Mouse (Mus musculus): Measurements from ENCODE around the gene Gm9844. TPM values are rescaled to one million over a fixed set of nuclear protein-coding genes. Genes with fewer than 3 reads are reported as not detected.
"Not testable (repeated sequence)": the region's sequence is repeated elsewhere in the genome, so short reads cannot be mapped to it uniquely, and the experiment has no call there.

Gene Gm9844
- polyA plus RNA-seq, 1 experiment from 2014 or later, result 25.5 TPM

GRCm38 (mm10) chr7:24841009-24841408 lies 21.0 kb upstream of the Gm9844 start:
- H3K27ac ChIP-seq (ENCODE audit: low read depth), result no peak overlapping the region
- no peaks in the 10 kb centered on the region for H3K27me3 ChIP-seq (ENCODE audit: insufficient read depth, low read length)
- H3K9me3 ChIP-seq (ENCODE audit: low read depth, low read length), result no peaks in the 10 kb centered on the region
- no peaks in the 10 kb centered on the region for H3K36me3 ChIP-seq (ENCODE audit: insufficient read depth)
- H3K4me2 ChIP-seq, result no peak overlapping the region
- DNase-seq, result no peak
- ATAC-seq (ENCODE audit: insufficient read depth), result no peak
- no peak for TF ChIP-seq CTCF (IDR thresholded peaks at IDR 0.05; ENCODE audit: low read depth)
- no peak overlapping the region for H3K4me3 ChIP-seq (ENCODE audit: low read depth, low read length)
- WGBS, result 78% methylated on average over 4 of the region's 4 CpGs
- H3K4me1 ChIP-seq (ENCODE audit: insufficient read depth), result no peaks in the 10 kb centered on the region
- H3K9ac ChIP-seq, result no peak overlapping the region

DNA sequence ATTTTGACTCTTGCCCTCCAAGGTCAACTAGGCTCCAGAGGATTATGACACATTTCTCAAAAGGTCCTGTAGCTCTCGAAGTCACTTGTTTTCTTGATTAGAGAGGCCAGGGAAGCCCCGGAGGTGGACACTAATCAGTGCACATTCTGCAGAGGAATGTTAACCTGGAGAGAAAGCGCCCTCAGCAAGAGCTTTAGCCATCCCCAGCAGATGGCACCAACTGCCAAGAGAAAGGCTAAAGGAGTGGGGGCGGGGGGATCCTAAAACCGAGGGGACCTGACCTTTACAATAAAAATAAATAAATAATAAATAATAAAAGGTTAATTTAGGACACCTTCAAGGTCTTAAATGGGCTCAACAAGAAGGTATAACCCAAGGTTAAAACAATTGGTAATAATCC lies 17.9 kb upstream of the Gm9844 start:
- Histone ChIP-seq H3K4me2 (no peak overlapping the region), H3K9me3 (ENCODE audit: low read depth, low read length) (no peaks in the 10 kb centered on the region), H3K4me3 (ENCODE audit: low read depth, low read length) (no peak overlapping the region), H3K27me3 (ENCODE audit: insufficient read depth, low read length) (no peaks in the 10 kb centered on the region), H3K4me1 (ENCODE audit: insufficient read depth) (no peaks in the 10 kb centered on the region), H3K9ac (no peak overlapping the region), H3K36me3 (ENCODE audit: insufficient read depth) (no peaks in the 10 kb centered on the region), H3K27ac (ENCODE audit: low read depth) (no peak overlapping the region)
- ATAC-seq (ENCODE audit: insufficient read depth), result no peak
- no peak for DNase-seq
- TF ChIP-seq CTCF (IDR thresholded peaks at IDR 0.05; ENCODE audit: low read depth), result no peak
- WGBS, result 36% methylated on average over 5 of the region's 5 CpGs

DNA sequence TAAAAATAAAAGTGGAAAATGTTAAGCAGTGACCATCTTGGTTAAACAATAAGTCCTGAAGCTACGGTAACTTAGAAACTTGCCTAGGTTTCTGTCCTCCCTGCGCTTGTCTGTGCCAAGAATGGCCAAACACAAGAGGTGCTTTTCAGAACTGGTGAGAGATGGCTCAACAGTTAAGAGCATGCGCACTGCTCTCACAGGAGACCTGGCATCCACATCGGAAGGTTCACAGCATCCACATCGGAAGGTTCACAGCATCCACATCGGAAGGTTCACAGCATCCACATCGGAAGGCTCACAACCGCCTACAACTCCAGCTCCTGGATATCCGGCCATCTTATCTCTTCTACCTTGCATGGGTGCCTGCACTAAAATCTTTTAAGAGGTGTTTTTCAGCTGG lies 16.8 kb upstream of the Gm9844 start:
- DNase-seq, result no peak
- WGBS, result 78% methylated on average over 9 of the region's 9 CpGs
- Histone ChIP-seq H3K4me2 (no peak overlapping the region), H3K27ac (ENCODE audit: low read depth) (no peak overlapping the region), H3K4me3 (ENCODE audit: low read depth, low read length) (no peak overlapping the region), H3K9me3 (ENCODE audit: low read depth, low read length) (no peaks in the 10 kb centered on the region), H3K4me1 (ENCODE audit: insufficient read depth) (no peaks in the 10 kb centered on the region), H3K36me3 (ENCODE audit: insufficient read depth) (no peaks in the 10 kb centered on the region), H3K27me3 (ENCODE audit: insufficient read depth, low read length) (no peaks in the 10 kb centered on the region), H3K9ac (no peak overlapping the region)
- no peak for ATAC-seq (ENCODE audit: insufficient read depth)
- no peak for TF ChIP-seq CTCF (IDR thresholded peaks at IDR 0.05; ENCODE audit: low read depth)

- Histone ChIP-seq H3K9ac (no peak overlapping the region), H3K27ac (ENCODE audit: low read depth) (no peak overlapping the region), H3K9me3 (ENCODE audit: low read depth, low read length) (no peaks in the 10 kb centered on the region), H3K4me1 (ENCODE audit: insufficient read depth) (no peaks in the 10 kb centered on the region), H3K4me2 (no peak overlapping the region), H3K27me3 (ENCODE audit: insufficient read depth, low read length) (no peaks in the 10 kb centered on the region), H3K4me3 (ENCODE audit: low read depth, low read length) (no peak overlapping the region), H3K36me3 (ENCODE audit: insufficient read depth) (no peaks in the 10 kb centered on the region)
- ATAC-seq (ENCODE audit: insufficient read depth) (peak; percentile 38; the same call in 1 of the 2 replicates), DNase-seq (peak; percentile 56)
- peak; percentile 27 for TF ChIP-seq CTCF (IDR thresholded peaks at IDR 0.05; ENCODE audit: low read depth)
- WGBS, result 7% methylated on average over 6 of the region's 6 CpGs
Measured at GRCm38 (mm10) chr7:24845713-24846112, 16.3 kb upstream of the Gm9844 start.

DNA sequence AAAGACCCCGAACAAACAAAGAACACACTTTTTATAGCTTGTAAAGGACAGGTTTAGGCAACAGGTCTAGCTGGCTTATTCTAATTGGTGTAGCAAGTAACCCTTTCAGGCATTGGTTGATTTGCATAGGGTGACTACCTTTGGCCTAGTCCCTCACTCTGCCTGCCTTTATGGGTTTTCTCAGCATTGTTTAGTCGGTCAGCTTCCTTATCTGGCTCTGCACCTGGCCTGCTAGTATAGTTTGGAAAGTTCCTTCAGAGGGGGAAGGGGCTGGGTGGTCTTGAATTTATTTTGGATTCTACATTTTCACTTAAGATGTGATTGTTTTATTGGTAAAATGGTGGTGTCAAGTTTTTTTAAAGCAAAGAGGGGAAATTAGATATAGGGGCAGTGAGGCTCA lies 15.4 kb upstream of the Gm9844 start:
- H3K27me3 ChIP-seq (ENCODE audit: insufficient read depth, low read length); H3K9me3 ChIP-seq (ENCODE audit: low read depth, low read length); H3K9ac ChIP-seq; ATAC-seq (ENCODE audit: insufficient read depth); H3K4me2 ChIP-seq; H3K36me3 ChIP-seq (ENCODE audit: insufficient read depth); H3K4me3 ChIP-seq (ENCODE audit: low read depth, low read length); H3K27ac ChIP-seq (ENCODE audit: low read depth); DNase-seq; H3K4me1 ChIP-seq (ENCODE audit: insufficient read depth): not testable (repeated sequence)
- 34% methylated on average over 2 of the region's 2 CpGs for WGBS

DNA sequence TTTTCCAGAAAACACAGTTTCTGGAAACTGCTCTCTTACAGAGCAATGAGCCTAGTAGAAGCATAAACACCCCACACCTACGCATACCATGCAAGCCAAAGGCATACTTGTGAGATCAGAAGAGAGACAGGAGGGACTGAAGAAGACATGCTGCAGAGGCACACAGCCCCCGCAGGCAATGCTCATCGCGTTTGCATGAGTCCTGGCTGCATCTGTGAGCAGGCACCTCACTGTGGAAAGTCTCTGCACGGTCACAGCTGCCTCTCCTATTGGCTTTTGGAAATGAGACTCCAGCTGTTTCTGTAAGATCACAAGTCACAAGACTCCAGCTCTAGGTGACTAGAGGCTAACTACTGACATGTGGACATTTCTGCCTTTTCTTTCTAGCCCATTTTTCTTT lies 11.9 kb upstream of the Gm9844 start:
- Histone ChIP-seq H3K9me3 (ENCODE audit: low read depth, low read length) (no peaks in the 10 kb centered on the region), H3K36me3 (ENCODE audit: insufficient read depth) (no peaks in the 10 kb centered on the region), H3K27ac (ENCODE audit: low read depth) (no peak overlapping the region), H3K4me3 (ENCODE audit: low read depth, low read length) (no peak overlapping the region), H3K4me1 (ENCODE audit: insufficient read depth) (no peaks in the 10 kb centered on the region), H3K4me2 (no peak overlapping the region), H3K27me3 (ENCODE audit: insufficient read depth, low read length) (no peaks in the 10 kb centered on the region), H3K9ac (no peak overlapping the region)
- no peak for TF ChIP-seq CTCF (IDR thresholded peaks at IDR 0.05; ENCODE audit: low read depth)
- peak; percentile 19 for DNase-seq
- ATAC-seq (ENCODE audit: insufficient read depth), result no peak
- WGBS, result 12% methylated on average over 5 of the region's 5 CpGs

GRCm38 (mm10) chr7:24850899-24851303 lies 11.1 kb upstream of the Gm9844 start:
- no peak overlapping the region for H3K4me2 ChIP-seq
- H3K27ac ChIP-seq (ENCODE audit: low read depth), result no peak overlapping the region
- ATAC-seq (ENCODE audit: insufficient read depth), result peak; percentile 55; the same call in 1 of the 2 replicates

More at GRCm38 (mm10) chr7:24850899-24851303, 11.1 kb upstream of the Gm9844 start:
- no peak overlapping the region for H3K9ac ChIP-seq
- H3K9me3 ChIP-seq (ENCODE audit: low read depth, low read length), result no peaks in the 10 kb centered on the region
- no peak for TF ChIP-seq CTCF (IDR thresholded peaks at IDR 0.05; ENCODE audit: low read depth)
- H3K27me3 ChIP-seq (ENCODE audit: insufficient read depth, low read length), result no peaks in the 10 kb centered on the region
- no peak overlapping the region for H3K4me3 ChIP-seq (ENCODE audit: low read depth, low read length)
- no peaks in the 10 kb centered on the region for H3K36me3 ChIP-seq (ENCODE audit: insufficient read depth)
- peak; percentile 50 for DNase-seq
- H3K4me1 ChIP-seq (ENCODE audit: insufficient read depth), result no peaks in the 10 kb centered on the region
- 18% methylated on average over 6 of the region's 6 CpGs for WGBS
